Mouse (Mus musculus) WW6 (cell line): ENCODE results near the gene Gzmn.
"Not testable (repeated sequence)": the region's sequence is repeated elsewhere in the genome, so short reads cannot be mapped to it uniquely, and the experiment has no call there.

Experiments
- DNase-seq: peaks from one replicate; pipeline ENCODE4 v3.0.0-alpha.2; 2013; ENCODE audit warnings: low read depth, low spot score

The Gzmn gene

DNA sequence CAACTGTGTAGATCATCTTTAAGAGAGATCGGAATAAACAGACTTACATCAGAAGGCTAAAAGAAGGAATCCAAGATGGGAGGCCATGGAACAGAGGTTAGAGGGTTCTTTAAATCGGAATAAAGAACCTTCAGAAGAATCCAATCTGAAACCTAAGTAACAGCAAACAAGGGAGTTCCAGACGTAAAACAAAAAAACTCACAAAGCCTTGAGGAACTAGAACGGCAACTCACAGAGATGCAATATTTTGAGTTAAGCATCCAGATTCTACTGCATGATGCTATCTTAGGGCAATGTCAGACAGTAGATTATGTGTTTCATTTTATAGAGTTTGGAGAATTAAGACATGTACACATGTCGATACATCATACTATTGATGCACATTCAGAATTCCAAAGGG, at the start of gene Gzmn:
Gzmn (minus strand) TSS at position 101 of the 400 bp plus-strand sequence.
- DNase-seq, result no peak

DNA sequence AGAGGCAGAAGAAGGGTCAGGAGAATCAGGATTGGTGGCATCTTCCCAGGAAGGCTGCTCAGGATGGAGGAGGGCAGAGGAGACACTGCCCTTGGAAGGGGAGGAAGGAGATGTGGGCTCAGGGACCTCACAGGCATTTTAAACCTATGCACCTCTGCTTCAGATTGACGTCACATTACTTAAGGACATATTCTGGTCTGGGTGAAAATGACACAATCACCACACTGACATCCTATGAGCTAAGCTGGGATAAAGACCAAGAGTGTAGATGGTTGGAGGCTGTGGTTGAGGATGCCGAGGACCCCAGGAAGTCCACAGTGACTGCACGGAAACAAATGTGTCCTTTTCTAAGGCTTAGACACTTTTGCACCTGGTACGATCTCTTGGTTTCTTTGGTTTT, 36.9 kb upstream of the Gzmn start, which contains the start of gene Gzmf:
Gzmf (minus strand) TSS at position 101 of the 400 bp plus-strand sequence.
- DNase-seq, result no peak

DNA sequence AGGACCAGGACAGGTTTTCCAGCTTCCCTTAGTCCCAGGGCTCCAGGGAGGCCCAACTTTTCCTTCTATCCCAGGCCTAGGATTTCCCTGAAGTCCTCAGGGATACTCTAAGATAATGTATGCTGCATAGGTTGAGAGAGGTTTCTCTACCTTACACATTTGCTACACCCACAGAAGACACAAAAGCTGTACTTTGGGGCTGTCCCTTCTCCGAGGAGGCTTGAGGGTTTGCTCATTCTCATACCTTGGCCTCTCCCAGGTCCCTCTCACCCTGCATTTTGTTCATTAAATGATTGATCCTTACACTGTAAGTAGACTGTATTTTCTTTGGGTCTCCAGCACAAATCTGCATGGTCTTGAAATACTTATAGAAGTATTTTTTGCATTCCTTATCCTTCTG, 31.2 kb upstream of the Gzmn start:
- DNase-seq, result no peak

DNA sequence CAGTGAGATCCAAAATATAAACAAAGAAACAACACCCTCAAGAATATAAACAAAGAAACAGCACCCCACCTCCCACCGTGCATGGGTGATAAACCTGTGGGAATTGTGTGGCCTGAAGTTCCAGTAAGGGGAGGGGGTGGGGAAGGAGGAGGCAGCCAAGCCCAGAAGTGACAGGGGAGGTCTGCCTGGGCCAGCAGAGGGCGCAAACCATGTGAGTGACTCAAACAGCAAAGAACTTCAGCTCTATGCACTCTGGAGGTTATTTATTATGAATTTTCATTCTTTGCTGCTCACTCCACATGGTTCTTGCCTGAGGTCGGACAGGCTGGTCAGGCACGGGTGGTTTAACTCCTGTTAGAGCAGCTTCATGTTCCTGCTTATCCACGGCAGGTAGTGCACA, 30.6 kb upstream of the Gzmn start:
- peak; percentile 29 for DNase-seq

DNA sequence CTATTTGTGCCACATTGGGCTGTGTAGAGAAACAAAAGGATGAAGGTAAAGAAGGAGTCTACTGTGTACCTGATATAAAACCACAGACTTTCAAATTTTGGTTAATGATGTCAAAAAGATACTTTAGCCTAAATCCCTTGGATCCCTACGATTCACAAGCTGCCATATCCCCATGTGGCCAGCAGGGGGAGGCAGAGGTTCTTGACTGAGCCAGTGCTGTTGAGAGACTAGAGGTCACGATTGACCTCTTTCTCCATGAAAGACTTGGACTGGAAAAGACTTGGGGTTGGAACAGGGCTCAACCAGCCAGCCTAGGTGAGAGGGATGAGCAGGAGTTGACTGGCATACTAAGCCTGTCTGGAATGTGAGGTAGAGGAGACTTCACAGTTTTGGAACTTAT, 29.6 kb upstream of the Gzmn start:
- peak; percentile 26 for DNase-seq

DNA sequence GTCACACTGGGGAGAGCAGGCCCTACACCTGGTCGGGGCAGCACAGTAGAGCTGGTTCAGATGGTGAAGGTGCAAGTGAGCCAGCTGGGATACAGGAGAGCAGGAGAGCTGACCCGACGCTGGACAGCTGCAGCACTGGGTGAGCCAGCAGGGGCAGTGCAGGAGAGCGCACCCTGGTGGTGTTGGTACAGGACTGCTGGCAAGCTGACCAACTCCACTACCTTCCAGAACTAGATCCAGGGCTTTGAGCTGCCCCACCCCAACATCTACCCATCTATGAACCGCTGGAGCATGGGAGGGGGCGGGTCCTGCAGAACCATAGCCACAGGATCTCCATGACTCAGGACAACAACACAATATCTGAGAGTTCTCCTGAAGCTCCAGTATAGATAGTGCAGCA, 12.5 kb upstream of the Gzmn start:
- no peak for DNase-seq

DNA sequence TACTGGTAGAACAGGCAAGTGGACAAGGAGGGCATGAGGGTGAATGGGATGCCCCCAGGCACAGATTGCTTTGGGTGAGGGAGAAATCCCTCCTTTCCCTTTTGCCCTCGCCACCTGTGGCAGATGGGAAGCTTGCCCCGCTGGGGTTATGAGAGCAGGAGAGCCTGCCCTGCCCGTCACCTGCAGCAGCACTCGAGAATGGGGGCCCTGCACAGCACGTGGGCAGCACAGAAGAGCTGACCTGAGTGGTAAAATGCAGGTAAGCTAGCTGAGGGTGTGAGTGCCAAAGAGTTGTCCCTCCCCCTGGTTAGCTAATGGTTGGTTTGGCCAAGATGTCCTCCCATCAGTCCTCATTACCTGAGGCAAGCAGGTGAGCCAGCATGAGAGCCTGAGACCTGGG, 12.1 kb upstream of the Gzmn start:
- DNase-seq, result no peak

DNA sequence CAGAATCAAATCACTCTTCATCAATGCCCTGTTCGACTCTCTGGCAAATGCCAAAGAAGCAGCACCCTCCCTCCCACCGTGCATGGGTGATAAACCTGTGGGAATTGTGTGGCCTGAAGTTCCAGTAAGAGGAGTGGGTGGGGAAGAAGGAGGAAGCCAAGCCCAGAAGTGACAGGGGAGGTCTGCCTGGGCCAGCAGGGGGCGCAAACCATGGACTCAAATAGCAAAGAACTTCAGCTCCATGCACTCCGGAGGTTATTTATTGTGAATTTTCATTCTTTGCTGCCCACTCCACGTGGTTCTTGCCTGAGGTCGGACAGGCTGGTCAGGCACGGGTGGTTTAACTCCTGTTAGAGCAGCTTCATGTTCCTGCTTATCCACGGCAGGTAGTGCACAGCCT, 3.3 kb upstream of the Gzmn start:
- peak; percentile 36 for DNase-seq

DNA sequence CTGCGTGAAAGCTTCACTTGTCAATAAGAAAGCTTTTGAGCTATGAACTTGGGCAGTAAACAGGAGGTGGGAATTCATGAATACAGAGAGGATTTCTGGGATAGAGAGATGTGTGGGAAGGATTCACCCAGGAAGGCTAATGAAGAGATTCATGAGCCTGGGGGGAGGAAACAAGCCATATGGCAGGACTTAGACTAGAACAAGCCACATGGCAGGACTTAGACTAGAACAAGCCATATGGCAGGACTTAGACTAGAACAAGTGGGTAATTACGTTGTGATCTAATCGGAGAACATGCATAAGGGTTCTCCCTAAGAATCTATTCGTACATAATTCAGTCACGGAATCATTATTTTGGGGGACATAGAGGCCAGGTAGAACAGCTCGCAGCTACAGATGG, 1.0 kb downstream of the Gzmn start:
- no peak for DNase-seq

DNA sequence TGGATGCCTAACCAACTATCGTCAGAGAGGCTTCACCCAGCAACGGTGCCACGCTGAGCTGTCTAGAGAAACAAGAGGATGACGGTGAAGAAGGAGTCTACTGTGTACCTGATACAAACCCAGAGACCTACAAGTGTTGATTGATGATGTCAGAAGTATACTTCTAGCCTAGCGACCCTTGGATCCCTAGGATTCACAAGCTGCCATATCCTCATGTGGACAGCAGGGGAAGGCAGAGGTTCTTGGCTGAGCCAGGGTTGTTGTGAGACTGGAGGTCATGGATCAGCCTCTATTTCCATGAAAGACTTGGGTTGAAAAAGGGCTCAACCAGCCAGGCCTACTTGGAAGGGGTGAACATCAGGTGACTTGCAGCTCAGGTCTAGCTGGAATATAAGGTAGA, 1.7 kb downstream of the Gzmn start:
- DNase-seq, result no peak

DNA sequence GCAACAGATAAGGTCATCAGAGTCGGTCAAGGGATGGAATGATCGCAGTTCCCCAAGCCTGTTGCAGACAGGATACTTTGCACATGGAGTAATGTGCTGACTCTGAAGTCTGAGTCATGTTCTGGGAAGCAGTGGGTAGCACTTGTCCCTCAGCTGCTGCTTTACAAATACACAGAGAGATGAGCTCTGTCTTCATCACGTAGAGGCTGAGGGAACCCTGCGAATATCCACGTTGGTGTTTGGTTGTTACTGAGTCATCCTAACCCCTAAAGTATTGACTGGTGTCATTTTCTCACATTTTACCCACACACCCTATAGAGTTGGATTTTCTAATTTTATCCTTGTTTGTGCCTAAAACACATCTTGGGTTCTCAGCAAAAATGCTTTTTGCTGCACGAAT, 6.4 kb downstream of the Gzmn start:
- DNase-seq, result no peak

DNA sequence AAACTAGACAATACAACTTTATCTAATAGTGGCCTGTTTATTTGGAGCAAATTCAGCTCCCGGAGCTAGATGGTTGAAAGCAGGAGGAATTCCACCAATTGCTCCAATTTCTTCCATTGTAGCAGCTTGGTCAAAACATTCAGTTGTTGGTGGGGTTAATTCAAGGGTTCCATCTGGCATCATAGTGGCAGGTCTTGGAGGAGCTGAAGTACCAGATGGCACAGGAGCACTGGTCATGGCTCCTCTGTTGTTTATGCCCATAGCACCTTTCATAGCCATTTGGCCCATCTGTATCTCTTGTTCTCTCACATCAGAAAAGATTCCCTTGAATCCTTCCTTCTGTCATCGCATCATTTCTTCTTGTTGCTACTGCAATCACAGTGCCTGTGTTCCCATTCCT, 12.3 kb downstream of the Gzmn start:
- DNase-seq, result no peak

DNA sequence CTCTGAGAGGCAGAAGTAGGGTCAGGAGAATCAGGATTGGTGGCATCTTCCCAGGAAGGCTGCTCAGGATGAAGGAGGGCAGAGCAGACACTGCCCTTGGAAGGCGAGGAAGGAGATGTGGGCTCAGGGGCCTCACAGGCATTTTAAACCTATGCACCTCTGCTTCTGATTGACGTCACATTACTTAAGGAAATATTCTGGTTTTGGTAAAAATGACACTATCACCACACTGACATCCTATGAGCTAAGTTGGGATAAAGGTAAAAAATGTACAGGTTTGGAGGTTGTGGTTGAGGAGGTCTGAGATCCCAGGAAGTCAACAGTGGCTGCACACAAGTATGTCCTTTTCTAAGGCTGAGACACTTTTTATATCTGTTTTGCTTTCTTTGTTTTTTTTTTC, 14.9 kb downstream of the Gzmn start, which contains the start of gene Gzmg:
Gzmg (minus strand) TSS at position 101 of the 400 bp plus-strand sequence.
- not testable (repeated sequence) for DNase-seq

DNA sequence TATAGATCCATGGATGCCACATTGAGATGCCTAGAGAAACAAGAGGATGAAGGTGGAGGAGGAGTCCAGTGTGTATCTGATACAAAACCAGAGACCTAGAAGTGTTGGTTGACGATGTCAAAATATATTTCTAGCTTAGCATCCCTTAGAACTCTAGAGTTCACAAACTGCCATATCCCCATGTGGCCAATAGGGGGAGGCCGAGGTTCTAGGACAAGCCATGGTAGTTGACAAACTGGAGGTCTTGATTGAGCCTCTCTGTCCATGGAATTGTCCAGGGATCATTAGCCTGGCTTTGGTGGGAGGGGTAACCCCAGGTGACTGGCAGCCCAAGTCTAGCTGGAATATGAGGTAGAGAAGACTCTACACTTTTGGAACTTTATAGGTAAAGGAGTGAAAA, 19.1 kb downstream of the Gzmn start:
- DNase-seq, result no peak

DNA sequence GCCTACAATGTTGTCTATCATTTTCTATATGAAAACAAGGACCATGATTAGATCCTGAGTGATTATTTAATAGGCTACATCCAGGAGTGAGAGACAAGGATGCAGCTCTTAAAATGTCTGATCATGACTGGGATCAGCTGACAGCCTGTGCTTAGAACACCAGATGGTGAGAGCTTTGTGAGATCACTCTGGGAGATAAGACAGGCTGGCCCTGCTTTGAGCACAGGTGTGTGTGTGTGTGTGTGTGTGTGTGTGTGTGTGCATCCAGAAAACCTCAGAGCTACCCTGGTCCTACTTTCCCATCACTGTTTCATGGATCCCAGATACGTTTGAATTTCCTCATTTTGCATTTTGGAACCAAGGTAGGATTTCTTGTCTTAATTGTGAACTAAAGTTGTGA, 40.7 kb downstream of the Gzmn start:
- DNase-seq, result not testable (repeated sequence)

DNA sequence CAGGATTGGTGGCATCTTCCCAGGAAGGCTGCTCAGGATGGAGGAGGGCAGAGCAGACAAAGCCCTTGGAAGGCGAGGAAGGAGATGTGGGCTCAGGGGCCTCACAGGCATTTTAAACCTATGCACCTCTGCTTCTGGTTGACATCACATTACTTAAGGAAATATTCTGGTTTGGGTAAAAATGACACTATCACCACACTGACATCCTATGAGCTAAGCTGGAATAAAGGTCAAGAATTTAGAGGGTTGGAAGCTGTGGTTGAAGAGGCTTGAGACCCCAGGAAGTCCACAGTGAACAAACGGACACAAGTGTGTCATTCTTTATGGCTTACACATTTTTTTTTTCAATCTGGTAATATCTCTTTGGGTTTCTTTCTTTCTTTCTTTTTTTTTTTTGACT, 41.9 kb downstream of the Gzmn start, which contains the start of gene Gzmd:
Gzmd (minus strand) TSS at position 101 of the 400 bp plus-strand sequence.
- DNase-seq, result not testable (repeated sequence)

DNA sequence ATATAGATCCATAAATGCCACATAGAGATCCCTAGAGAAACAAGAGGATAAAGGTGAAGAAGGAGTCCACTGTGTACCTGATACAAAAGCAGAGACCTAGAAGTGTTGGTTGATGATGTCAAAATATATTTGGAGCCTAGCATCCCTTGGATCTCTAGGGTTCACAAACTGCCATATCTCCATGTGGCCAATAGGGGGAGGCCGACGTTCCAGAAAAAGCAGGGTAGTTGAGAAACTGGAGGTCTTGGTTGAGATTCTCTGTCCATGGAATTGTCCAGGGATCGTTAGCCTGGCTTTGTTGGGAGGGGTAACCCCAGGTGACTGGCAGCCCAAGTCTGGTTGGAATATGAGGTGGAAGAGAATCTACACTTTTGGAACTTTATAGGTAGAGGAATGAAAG, 46.1 kb downstream of the Gzmn start:
- DNase-seq, result no peak

DNA sequence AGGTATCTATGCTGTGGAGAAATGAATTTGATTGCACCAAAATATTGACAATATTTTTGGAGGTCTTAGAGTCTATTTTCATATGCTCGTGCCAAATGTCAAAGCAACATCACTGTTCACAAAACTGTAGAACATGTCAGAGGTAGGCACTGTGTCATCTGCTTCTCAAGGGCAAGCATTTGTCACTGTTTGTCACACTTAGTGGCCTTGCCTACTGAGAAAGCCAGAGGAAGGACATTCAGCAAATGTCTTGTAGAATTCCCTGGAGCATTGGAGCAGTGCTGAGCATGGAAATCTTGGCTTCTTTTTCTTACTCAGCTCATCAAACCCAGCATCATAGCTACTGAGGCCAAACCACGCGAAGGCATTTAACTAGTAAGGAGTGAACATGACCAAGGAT, 50.9 kb downstream of the Gzmn start:
- DNase-seq, result no peak

DNA sequence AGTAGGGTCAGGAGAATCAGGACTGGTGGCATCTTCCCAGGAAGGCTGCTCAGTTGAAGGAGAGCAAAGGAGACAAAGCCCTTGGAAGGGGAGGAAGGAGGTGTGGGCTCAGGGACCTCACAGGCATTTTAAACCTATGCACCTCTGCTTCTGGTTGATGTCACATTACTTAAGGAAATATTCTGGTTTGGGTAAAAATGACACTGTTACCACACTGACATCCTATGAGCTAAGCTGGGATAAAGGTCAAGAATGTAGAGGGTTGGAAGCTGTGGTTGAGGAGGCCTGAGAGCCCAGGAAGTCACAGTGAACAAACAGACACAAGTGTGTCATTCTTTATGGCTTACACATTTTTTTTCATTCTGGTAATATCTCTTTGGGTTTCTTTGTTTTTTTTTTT, 53.9 kb downstream of the Gzmn start, which contains the start of gene Gzme:
Gzme (minus strand) TSS at position 101 of the 400 bp plus-strand sequence.
- DNase-seq, result no peak
